ENCODE assay signal across 8 mouse cellular contexts in genomic region chr5:117497084-117497483, GRCm38 (mm10).
DNase-seq lines count a peak whose midpoint lies in the region; TF ChIP-seq lines count a peak whose summit lies in the region.

No protein-coding gene starts in this region.

- H3K4me3 ChIP-seq in ES-E14 (ENCODE audit: insufficient read depth in 1 of 2, low read depth in 1 of 2, low read length in 2 of 2, poor library complexity in 1 of 2, severe bottlenecking in 1 of 2), result 0 out of 4 replicates have a peak overlapping the region, but pooled peaks of 1 of the 2 experiments have one; percentile 23

- no peaks in the 10 kb centered on the region for H3K36me3 ChIP-seq in ES-E14 (ENCODE audit: control insufficient read depth, insufficient read depth, low read length, poor library complexity, severe bottlenecking)

- peaks cover 0 to 4% of the 10 kb centered on the region in 2 experiments; a peak in 1 of 4 replicates for H3K4me1 ChIP-seq in ES-E14 (ENCODE audit: control insufficient read depth in 2 of 2, insufficient read depth in 2 of 2, low read length in 2 of 2, poor library complexity in 1 of 2)

- DNase-seq in adrenal gland, postnatal 25 days, result peak; percentile 35
- DNase-seq in adrenal gland, adult 8-10 months, result no peak
- DNase-seq in kidney, postnatal 10 days, result peak; percentile 34
- no peak for DNase-seq in kidney, adult 18-20 months
- DNase-seq in ES-E14 (ENCODE audit: low read depth, low spot score), result peak; percentile 91
- peak; percentile 25 for DNase-seq in lung, postnatal 14 days
- no peak for DNase-seq in layer of hippocampus, adult 9-11 months
- DNase-seq in frontal cortex, adult 2 months (ENCODE audit: extremely low spot score in 1 of 2, low spot score in 1 of 2), result no peak

- no peak overlapping the region for H3K27ac ChIP-seq in ES-E14 (ENCODE audit: insufficient read depth, low read depth, low read length, poor library complexity, severe bottlenecking)

- no peak overlapping the region for H3K9ac ChIP-seq in ES-E14 (ENCODE audit: insufficient read depth, low read depth, low read length, poor library complexity, severe bottlenecking)

- in situ Hi-C loops in ES-E14 (cut with MboI; ENCODE audit: low sequenced_read_pairs in 2 of 2, unreplicated experiment in 2 of 2), result no loop called here

- no peaks in the 10 kb centered on the region for H3K9me3 ChIP-seq in ES-E14 (ENCODE audit: control insufficient read depth, insufficient read depth, low read depth, low read length)

TF ChIP-seq in ES-E14, 5 proteins besides CTCF, POLR2A, EP300 and RAD21:
- no peak for TF ChIP-seq CHD2 (IDR thresholded peaks at IDR 0.05; ENCODE audit: low read depth, low read length)
- TF ChIP-seq ZC3H11A (IDR thresholded peaks at IDR 0.05; ENCODE audit: borderline replicate concordance, low read depth, low read length), result no peak
- no peak for TF ChIP-seq HCFC1 (IDR thresholded peaks at IDR 0.05; ENCODE audit: borderline replicate concordance, insufficient read depth, low read length)
- no peak for TF ChIP-seq ZNF384 (IDR thresholded peaks at IDR 0.05; ENCODE audit: low read depth, low read length)
- no peak for TF ChIP-seq MAFK (IDR thresholded peaks at IDR 0.05; ENCODE audit: insufficient read depth, low read depth, low read length)

Comparison
In these comparisons a context has a peak if more than half of its experiments do, and no peak if none do; other contexts are left out.
1. DNase-seq: peak in adrenal gland, postnatal 25 days (single experiment), kidney, postnatal 10 days (single experiment), ES-E14 (single experiment) and lung, postnatal 14 days (single experiment); none in adrenal gland, adult 8-10 months (single experiment), kidney, adult 18-20 months (single experiment), layer of hippocampus, adult 9-11 months (single experiment) and frontal cortex, adult 2 months (0 of 2).